Mouse (Mus musculus) cortical plate, adult 2 months (tissue): ENCODE measurements around the gene Cpox. TPM values are rescaled to one million over a fixed set of nuclear protein-coding genes. Genes with fewer than 3 reads are reported as not detected.
A peak's percentile ranks its signal among the peaks of the same experiment; 100 is the strongest.

Experiments used
- H3K27ac ChIP-seq: fragments of 200-500 bp; 2 replicates; pipeline ENCODE4 v1.5.1; 2012; ENCODE audit warnings: low read length, control low read depth, inconsistent platforms; ENCODE audit not compliant: insufficient read depth
- H3K4me1 ChIP-seq: fragments of 200-500 bp; 2 replicates; pipeline ENCODE4 v1.6.1; 2011; ENCODE audit warnings: low read length; ENCODE audit not compliant: control insufficient read depth, insufficient read depth
- H3K4me3 ChIP-seq: fragments of 200-500 bp; 2 replicates; pipeline ENCODE4 v1.5.1; 2011; ENCODE audit warnings: mild to moderate bottlenecking, low read length, control low read depth; ENCODE audit not compliant: insufficient read depth
- CTCF ChIP-seq: fragments of 200-500 bp; IDR thresholded peaks from 2 replicates; pipeline ENCODE4 v1.5.1; 2011; ENCODE audit warnings: mild to moderate bottlenecking, control low read depth, low read length; ENCODE audit not compliant: insufficient read depth; ENCODE audit errors: extremely low read depth
- POLR2A ChIP-seq: fragments of 200-500 bp; IDR thresholded peaks from 2 replicates; pipeline ENCODE4 v1.6.1; 2011; ENCODE audit warnings: mild to moderate bottlenecking, low read length, control low read depth; ENCODE audit not compliant: insufficient read depth; ENCODE audit errors: extremely low read depth
- polyA plus RNA-seq: library from polyadenylated mRNA; depleted of rRNA; stranded (reverse); fragments of >200 nt; gene quantifications from 2 replicates; pipeline ENCODE4 v1.2.3, GENCODE M21; 2012

Cpox gene
- polyA plus RNA-seq, 1 experiment, result 40.6 TPM

- Histone ChIP-seq H3K27ac (peak overlapping the region; percentile 79), H3K4me3 (no peak overlapping the region), H3K4me1 (peaks cover 2% of the 10 kb centered on the region; the same call in 1 of the 2 replicates)
- no peak for TF ChIP-seq POLR2A
These were observed 7.4 kb downstream of the Cpox start for GRCm38 (mm10) chr16:58677491-58677890.

DNA sequence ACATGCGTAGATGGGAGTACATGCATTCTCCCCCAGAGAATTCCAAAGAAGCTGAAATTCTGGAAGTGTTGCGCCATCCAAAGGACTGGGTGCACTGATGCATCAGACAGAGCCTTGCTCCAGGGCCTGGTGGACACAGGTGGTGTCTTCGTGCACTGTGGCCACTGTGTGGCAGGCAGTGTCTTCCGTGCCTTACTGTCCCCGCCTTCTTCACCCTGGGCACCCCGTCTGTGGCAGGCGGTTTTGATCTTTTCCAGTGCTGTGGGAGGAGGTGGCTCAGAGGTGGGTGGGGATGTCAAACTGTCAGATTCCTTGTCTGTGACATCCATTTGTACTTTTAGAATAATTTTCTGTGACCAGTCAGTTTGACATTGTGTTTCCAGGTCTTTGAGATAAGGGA lies 8.6 kb downstream of the Cpox start:
- H3K4me1 ChIP-seq, result peaks cover 2% of the 10 kb centered on the region; the same call in 1 of the 2 replicates
- TF ChIP-seq POLR2A (no peak), CTCF (0 out of 2 replicates have a peak, but pooled peaks have one; percentile 1)
- no peak overlapping the region for H3K27ac ChIP-seq
- no peak overlapping the region for H3K4me3 ChIP-seq

DNA sequence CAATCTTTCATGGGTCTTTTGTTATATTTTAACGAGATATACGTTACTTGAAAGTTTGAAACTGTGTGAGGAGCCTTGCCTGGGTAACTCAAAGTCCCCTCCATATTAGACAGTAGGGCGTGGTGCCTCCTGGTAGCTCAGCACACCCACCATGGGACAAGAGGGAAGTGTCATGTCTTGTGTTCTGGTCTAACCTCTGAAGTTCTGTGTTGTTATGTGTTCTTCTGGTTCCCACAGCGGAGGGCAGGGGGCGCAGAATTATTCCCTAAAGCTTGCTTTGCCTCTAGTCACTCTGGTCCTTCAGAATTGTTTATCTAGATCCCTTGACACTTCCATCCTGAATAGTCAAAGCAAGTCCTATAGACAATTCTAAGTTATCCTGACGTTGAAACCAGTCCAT lies 12.0 kb downstream of the Cpox start:
- Histone ChIP-seq H3K4me1 (no peaks in the 10 kb centered on the region), H3K27ac (no peak overlapping the region), H3K4me3 (no peak overlapping the region)
- TF ChIP-seq CTCF (no peak), POLR2A (no peak)

DNA sequence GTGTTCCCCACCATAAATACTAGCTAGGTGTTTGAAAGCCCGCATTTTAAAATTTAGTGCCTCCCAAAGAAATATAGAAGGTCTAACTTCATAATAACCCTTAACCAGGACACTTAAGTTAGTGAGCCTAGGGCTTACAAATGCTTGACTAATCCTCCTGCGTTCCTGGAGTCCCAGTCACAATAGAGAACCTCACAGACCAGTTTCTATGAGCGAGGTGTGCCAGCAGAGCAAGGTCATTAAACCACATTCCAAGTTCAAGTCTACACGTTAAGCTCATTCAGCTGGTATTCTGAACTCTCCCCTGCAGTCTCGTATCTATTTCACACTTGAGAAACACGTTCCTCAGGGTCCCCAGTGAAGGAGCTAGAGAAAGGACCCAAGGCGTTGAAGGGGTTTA lies 12.8 kb downstream of the Cpox start:
- H3K27ac ChIP-seq, result no peak overlapping the region
- TF ChIP-seq CTCF (no peak), POLR2A (no peak)
- H3K4me1 ChIP-seq, result no peaks in the 10 kb centered on the region
- H3K4me3 ChIP-seq, result no peak overlapping the region

GRCm38 (mm10) chr16:58683911-58684310 lies 13.8 kb downstream of the Cpox start:
- no peaks in the 10 kb centered on the region for H3K4me1 ChIP-seq
- H3K27ac ChIP-seq, result no peak overlapping the region
- no peak overlapping the region for H3K4me3 ChIP-seq
- TF ChIP-seq CTCF, result no peak
- no peak for TF ChIP-seq POLR2A

DNA sequence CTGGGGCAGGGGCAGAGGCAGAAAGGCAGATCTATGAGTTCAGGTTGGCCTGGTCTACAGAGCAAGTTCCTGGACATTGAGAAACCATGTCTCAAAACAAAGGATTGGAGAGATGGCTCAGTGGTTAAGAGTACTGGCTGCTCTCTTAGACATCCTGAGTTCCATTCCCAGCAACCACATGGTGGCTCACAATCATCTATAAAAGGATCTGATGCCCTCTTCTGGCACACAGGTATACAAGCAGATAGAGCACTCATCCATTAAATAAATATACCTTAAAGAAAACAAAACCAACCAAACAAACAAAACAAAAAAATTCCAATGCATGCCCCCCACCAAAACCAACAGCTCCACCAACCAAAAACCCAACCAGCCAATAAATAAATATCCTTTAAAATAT lies 14.4 kb downstream of the Cpox start:
- TF ChIP-seq CTCF, result 0 out of 2 replicates have a peak, but pooled peaks have one; percentile 6
- TF ChIP-seq POLR2A, result no peak
- H3K4me3 ChIP-seq, result no peak overlapping the region
- no peak overlapping the region for H3K27ac ChIP-seq
- no peaks in the 10 kb centered on the region for H3K4me1 ChIP-seq

DNA sequence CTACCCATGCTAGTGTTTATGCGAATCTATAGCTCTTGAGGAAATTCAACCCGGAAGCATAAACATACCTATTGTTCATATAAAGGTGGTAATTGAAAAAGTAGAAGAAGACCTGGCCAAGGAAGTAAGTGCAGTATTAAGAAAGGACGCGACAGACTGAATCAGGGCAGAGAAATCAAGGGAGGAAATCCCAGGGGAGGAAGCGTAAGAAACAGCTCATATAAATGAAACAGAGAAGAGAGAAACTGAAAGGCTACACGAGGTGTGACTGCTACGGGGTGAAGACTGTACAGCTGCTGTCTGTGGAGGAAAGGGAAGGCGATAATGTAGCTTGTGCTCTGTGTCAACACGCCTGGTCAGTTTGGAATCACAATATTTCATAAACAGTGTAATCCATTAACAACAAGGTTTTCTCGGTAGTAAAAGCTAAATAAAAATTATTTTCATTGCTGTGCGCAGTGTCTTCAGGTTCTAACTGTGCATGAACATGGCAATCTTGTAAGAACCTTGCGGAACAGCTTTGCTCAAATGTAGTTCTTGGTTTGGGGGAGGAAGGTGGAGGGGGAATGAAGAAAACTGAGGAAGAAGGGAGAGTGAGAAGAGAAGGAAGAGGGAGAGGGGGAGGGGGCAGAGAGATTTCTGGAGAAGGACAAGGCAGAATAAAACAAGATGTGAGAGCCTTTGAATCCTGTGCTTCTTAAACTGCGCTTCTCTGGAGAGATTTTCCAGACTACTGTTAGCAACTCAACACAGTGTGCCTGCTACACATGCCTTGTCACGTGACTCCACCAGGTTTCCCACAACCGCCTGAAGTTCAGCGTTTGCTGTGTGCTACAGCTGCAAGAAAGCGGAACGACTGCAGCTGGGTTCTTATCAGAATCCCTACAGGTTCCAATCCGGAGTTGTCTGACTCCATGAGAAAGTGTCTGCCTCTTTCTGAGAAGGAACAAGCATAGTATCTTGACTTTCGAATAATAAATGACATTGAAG lies 15.8 kb downstream of the Cpox start:
- H3K4me3 ChIP-seq, result no peak overlapping the region
- no peak overlapping the region for H3K27ac ChIP-seq
- no peaks in the 10 kb centered on the region for H3K4me1 ChIP-seq
- no peak for TF ChIP-seq CTCF
- TF ChIP-seq POLR2A, result no peak

- H3K4me3 ChIP-seq, result no peak overlapping the region
- TF ChIP-seq POLR2A, result no peak
- TF ChIP-seq CTCF, result no peak
- H3K27ac ChIP-seq, result no peak overlapping the region
- H3K4me1 ChIP-seq, result no peaks in the 10 kb centered on the region
These were observed 18.4 kb downstream of the Cpox start for GRCm38 (mm10) chr16:58688534-58688933.

DNA sequence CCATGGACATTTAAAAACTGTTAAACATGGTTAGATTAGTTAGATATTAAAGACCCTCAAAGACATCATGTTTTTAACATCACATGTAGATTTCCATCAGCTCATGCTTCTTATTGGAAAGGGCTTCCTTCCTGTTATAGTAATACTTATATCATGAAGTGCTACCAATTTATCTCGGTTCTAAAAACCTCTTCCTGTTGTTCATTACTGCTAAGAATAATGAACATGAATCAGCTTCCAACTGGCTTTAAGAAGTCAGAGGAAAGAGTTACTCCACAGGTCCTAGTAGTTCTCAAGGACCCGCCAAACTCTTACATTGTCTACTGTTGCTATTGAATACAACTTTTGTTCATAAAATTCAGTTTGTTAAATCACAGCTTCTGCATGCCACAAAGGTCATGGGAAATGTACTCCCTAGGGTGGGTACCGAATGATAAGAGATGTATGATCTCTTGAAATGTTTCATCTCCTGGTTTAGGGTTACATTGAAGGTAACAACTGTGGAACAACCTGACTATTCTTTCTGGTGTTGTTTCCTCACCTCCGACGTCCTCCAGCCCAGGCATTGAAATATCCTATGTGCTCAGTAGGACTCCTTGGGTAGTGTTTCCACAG lies 19.6 kb downstream of the Cpox start:
- TF ChIP-seq POLR2A, result no peak
- no peak for TF ChIP-seq CTCF
- no peak overlapping the region for H3K4me3 ChIP-seq
- no peaks in the 10 kb centered on the region for H3K4me1 ChIP-seq
- H3K27ac ChIP-seq, result no peak overlapping the region
